Mouse (Mus musculus) embryonic facial prominence, embryonic 14.5 days (tissue): ENCODE data around the gene Olfr1086. TPM values are rescaled to one million over a fixed set of nuclear protein-coding genes. Genes with fewer than 3 reads are reported as not detected.
"Not testable (repeated sequence)": the region's sequence is repeated elsewhere in the genome, so short reads cannot be mapped to it uniquely, and the experiment has no call there.

Experiments
- ATAC-seq: fragments of 200-750 bp; cut with Nextera tagmentation; 2 replicates; pipeline ENCODE4 v1.8.0; 2017; ENCODE audit warnings: low read depth, moderate number of reproducible peaks, moderate TSS enrichment
- DNase-seq: peaks from one replicate; pipeline ENCODE4 v3.0.0-alpha.2; 2015; ENCODE audit warnings: low spot score
- H3K27ac ChIP-seq: fragments of 300-500 bp; sonication (generic); replicated peaks from 2 replicates; pipeline ENCODE4 v1.5.1; 2014; ENCODE audit warnings: low read depth, mild to moderate bottlenecking, low read length, moderate library complexity
- H3K27me3 ChIP-seq: fragments of 300-500 bp; sonication (generic); replicated peaks from 2 replicates; pipeline ENCODE4 v1.6.1; 2014; ENCODE audit warnings: low read length; ENCODE audit not compliant: control insufficient read depth, insufficient read depth
- H3K36me3 ChIP-seq: fragments of 300-500 bp; sonication (generic); 2 replicates; pipeline ENCODE4 v1.6.1; 2014; ENCODE audit warnings: low read length, mixed read lengths; ENCODE audit not compliant: control insufficient read depth, insufficient read depth
- H3K4me1 ChIP-seq: fragments of 300-500 bp; sonication (generic); 2 replicates; pipeline ENCODE4 v1.6.1; 2014; ENCODE audit warnings: antibody characterized with exemption, low read length; ENCODE audit not compliant: control insufficient read depth, insufficient read depth
- H3K4me2 ChIP-seq: fragments of 300-500 bp; sonication (generic); 2 replicates; pipeline ENCODE4 v1.6.1; 2014; ENCODE audit warnings: low read depth, mild to moderate bottlenecking, low read length, moderate library complexity, mixed read lengths
- H3K4me3 ChIP-seq: fragments of 300-500 bp; sonication (generic); 2 replicates; pipeline ENCODE4 v1.5.1; 2014; ENCODE audit warnings: low read depth, mild to moderate bottlenecking, low read length
- H3K9ac ChIP-seq: fragments of 300-500 bp; sonication (generic); 2 replicates; pipeline ENCODE4 v1.6.1; 2014; ENCODE audit warnings: low read depth, mild to moderate bottlenecking, low read length, moderate library complexity, mixed read lengths
- H3K9me3 ChIP-seq: fragments of 300-500 bp; sonication (generic); 2 replicates; pipeline ENCODE4 v1.6.1; 2016; ENCODE audit warnings: low read length; ENCODE audit not compliant: control insufficient read depth
- WGBS: fragments of 180-500 bp; shearing (Covaris S2); extraction: QIAGEN DNeasy Blood & Tissue Kit; methylation state at CpG from one replicate; pipeline ENCODE4 v1.1.7; 2014; 5-methylcytosine and 5-hydroxymethylcytosine counted together
- polyA plus RNA-seq: library from polyadenylated mRNA; unstranded; fragments of >200 nt; fragmentation: Nextera tagmentation; extraction: Ambion mirVana; gene quantifications from 2 replicates; pipeline ENCODE4 v1.2.1, GENCODE M21; 2014

Gene Olfr1086
- not detected in 2 replicates for polyA plus RNA-seq

DNA sequence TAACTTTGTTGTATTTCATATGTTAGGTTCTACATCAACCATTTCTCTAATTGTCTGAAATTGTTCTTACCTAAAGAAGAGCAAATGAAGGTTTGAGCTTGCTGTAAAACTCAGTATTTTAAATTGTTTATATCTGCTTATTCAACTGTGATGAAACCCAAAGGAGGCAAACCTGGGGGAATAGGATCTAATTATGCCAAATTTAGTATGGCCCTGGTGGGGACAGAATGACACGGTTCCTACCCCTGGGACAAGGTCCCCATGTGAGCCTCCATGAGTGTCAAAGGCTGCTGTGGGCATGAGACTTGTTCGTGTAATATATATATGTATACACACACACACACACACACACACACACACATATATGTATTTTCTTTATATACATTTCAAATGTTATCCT lies at the start of gene Olfr1086:
TSS of gene Olfr1086 (minus strand) at position 101 of the 400 bp plus-strand sequence.
- no peak for ATAC-seq
- no peaks in the 10 kb centered on the region for H3K9me3 ChIP-seq
- no peak within 1 kb of the TSS for H3K9ac ChIP-seq
- H3K27me3 ChIP-seq: no peaks in the 10 kb centered on the region
- H3K4me2 ChIP-seq: no peak within 1 kb of the TSS
- DNase-seq: no peak
- 76% methylated on average over 2 of the region's 2 CpGs for WGBS
- no peaks in the 10 kb centered on the region for H3K36me3 ChIP-seq
- H3K4me1 ChIP-seq: no peaks in the 10 kb centered on the region
- no peak within 1 kb of the TSS for H3K27ac ChIP-seq
- H3K4me3 ChIP-seq: no peak within 1 kb of the TSS

DNA sequence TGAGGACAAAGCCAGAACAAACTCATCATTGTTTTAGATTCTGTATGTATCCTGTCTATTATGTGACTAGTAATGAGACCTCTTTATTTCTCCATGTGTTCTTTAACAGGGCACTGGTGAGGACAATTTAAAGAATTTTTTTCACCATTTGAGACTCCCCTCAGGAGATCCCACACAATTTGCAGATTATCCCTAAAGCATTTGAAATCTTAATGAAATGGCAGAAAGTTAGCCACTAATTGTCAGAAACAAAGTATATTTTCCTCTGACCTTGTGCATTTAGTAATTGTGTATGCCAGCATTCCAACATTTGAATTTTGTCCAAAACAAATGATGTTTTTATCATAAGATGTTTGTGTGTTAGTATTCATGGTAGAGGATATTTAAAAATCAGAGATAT lies 18.4 kb upstream of the Olfr1086 start, which contains the start of gene Olfr1087:
TSS of gene Olfr1087 (minus strand) at position 101 of the 400 bp plus-strand sequence.
- H3K27ac ChIP-seq: no peak within 1 kb of the TSS
- DNase-seq: no peak
- no peak within 1 kb of the TSS for H3K9ac ChIP-seq
- no peak within 1 kb of the TSS for H3K4me3 ChIP-seq
- no peaks in the 10 kb centered on the region for H3K4me1 ChIP-seq
- H3K9me3 ChIP-seq: no peaks in the 10 kb centered on the region
- H3K36me3 ChIP-seq: no peaks in the 10 kb centered on the region
- H3K4me2 ChIP-seq: no peak within 1 kb of the TSS
- no peaks in the 10 kb centered on the region for H3K27me3 ChIP-seq
- no peak for ATAC-seq

GRCm38 (mm10) chr2:86661919-86662318 lies 18.0 kb downstream of the Olfr1086 start, which contains the start of gene Olfr1085:
Olfr1085 (minus strand) TSS chr2:86662019.
- H3K4me3 ChIP-seq: no peak within 1 kb of the TSS
- H3K36me3 ChIP-seq: no peaks in the 10 kb centered on the region
- DNase-seq (no peak), ATAC-seq (no peak)
- H3K4me2 ChIP-seq: no peak within 1 kb of the TSS
- no peak within 1 kb of the TSS for H3K27ac ChIP-seq
- H3K4me1 ChIP-seq: no peaks in the 10 kb centered on the region
- H3K9ac ChIP-seq: no peak within 1 kb of the TSS
- no peaks in the 10 kb centered on the region for H3K27me3 ChIP-seq
- no peaks in the 10 kb centered on the region for H3K9me3 ChIP-seq
- WGBS: 22% methylated on average over 1 of the region's 1 CpGs

DNA sequence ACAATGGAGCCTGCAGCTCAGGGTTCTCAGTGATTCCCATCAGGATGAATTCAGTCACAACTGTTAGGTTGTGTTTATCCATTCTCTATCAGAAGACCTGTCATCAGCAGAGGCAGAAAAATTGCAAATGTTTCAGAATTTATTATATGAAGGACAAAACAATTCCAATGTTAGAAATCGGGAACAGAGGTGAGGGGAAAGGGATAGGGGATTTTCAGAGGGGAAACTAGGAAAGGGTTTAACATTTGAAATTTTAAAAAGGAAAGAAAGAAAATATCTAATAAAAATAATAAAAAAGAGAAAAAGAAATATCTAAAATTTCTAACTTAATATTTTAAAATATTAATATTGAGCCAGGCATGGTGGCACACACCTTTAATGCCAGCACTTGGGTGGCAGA lies 40.3 kb downstream of the Olfr1086 start, which contains the start of gene Olfr1084:
TSS of gene Olfr1084 (minus strand) at position 101 of the 400 bp plus-strand sequence.
- not testable (repeated sequence) for ATAC-seq, H3K27me3 ChIP-seq, DNase-seq

More for the DNA sequence above, 40.3 kb downstream of the Olfr1086 start, which contains the start of gene Olfr1084:
- not testable (repeated sequence) for H3K4me2 ChIP-seq, H3K27ac ChIP-seq, H3K9ac ChIP-seq, H3K9me3 ChIP-seq, H3K4me1 ChIP-seq, H3K4me3 ChIP-seq, H3K36me3 ChIP-seq
- 70% methylated on average over 1 of the region's 1 CpGs for WGBS

Other genes starting within 250 kb of the Olfr1086 start
- gene Olfr1065, start 229.5 kb downstream of the Olfr1086 start, polyA plus RNA-seq: 0.15 and 0.25 TPM in 2 replicates
- gene Olfr1066, start 223.8 kb downstream of the Olfr1086 start, polyA plus RNA-seq: not detected in 2 replicates
- 0.13 TPM in 1 of 2 replicates, not detected in the other for gene Olfr228, start 192.7 kb downstream of the Olfr1086 start, polyA plus RNA-seq
- not detected in 2 replicates for gene Olfr1076, start 171.6 kb downstream of the Olfr1086 start, polyA plus RNA-seq
- gene Olfr1079, start 137.6 kb downstream of the Olfr1086 start, polyA plus RNA-seq: not detected in 2 replicates
- gene Olfr1080, start 121.9 kb downstream of the Olfr1086 start, polyA plus RNA-seq: not detected in 2 replicates
- not detected in 2 replicates for gene Olfr1082, start 81.1 kb downstream of the Olfr1086 start, polyA plus RNA-seq
- gene Olfr1084, start 40.4 kb downstream of the Olfr1086 start, polyA plus RNA-seq: not detected in 2 replicates
- gene Olfr1085, start 18.1 kb downstream of the Olfr1086 start, polyA plus RNA-seq: not detected in 2 replicates
- not detected in 2 replicates for gene Olfr1087, start 18.3 kb upstream of the Olfr1086 start, polyA plus RNA-seq
- gene Olfr1089, start 53.6 kb upstream of the Olfr1086 start, polyA plus RNA-seq: not detected in 2 replicates
- not detected in 2 replicates for gene Olfr1090, start 78.9 kb upstream of the Olfr1086 start, polyA plus RNA-seq
- gene Olfr1093, start 102.4 kb upstream of the Olfr1086 start, polyA plus RNA-seq: not detected in 2 replicates
- gene Olfr141, start 129.9 kb upstream of the Olfr1086 start, polyA plus RNA-seq: not detected in 2 replicates
- gene Olfr1094, start 144.6 kb upstream of the Olfr1086 start, polyA plus RNA-seq: not detected in 2 replicates
- not detected in 2 replicates for gene Olfr1095, start 171.6 kb upstream of the Olfr1086 start, polyA plus RNA-seq
- gene Gm13723, start 194.7 kb upstream of the Olfr1086 start, polyA plus RNA-seq: not detected in 2 replicates
- gene Olfr1097, start 212.1 kb upstream of the Olfr1086 start, polyA plus RNA-seq: 0.05 TPM in 1 of 2 replicates, not detected in the other
- 0.06 TPM in 1 of 2 replicates, not detected in the other for gene Olfr1098, start 244.5 kb upstream of the Olfr1086 start, polyA plus RNA-seq